22 mouse cellular contexts compared by ENCODE assay signal in the genomic region with DNA sequence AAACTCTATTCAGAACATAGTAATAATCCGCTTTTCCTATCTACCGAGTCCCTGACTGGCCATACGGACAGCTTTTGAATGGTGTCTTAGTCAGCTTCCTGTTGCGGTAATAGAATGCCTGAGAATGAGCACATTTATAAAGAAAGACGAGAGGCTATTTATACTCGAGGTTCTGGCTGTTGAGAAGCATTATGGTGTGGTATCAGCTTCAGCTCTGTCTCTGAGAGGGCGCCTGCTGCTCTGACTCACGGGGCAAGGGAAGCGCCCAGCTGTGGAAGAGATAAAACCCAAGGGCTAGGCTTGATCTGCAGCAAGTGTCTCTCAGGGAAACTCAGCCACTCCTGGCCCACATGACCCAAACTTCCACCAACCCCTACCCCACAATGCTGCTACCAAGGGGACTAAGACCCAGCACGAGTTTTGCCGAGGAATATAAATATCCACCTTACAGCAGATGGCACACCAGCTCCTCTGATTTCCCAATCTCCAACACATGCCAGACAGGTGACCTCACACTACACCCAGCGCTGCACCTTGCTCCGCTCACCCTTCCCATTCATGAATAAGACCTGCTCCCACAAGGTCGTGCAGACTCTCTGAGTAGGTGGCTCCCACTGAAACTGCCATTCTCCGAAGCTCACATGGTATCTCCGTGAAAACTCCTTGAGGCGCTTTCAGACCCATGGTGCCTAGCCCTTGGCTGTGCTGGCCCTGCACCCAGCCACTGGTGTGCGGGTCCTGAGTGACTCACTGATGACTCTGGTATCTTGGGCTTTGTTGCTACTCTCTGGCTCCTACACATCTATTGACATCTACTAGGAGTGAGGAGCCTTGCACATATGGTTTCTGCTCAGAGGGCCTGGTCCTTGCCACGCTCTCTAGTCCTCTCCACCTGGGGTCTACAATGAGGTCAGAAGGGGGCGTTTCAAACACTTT. TPM values are rescaled to one million over a fixed set of nuclear protein-coding genes. Genes with fewer than 3 reads are reported as not detected.
DNase-seq lines count a peak whose midpoint lies in the region; ATAC-seq and TF ChIP-seq lines count a peak whose summit lies in the region.
"Had no signal": no experiment of that assay in that cellular context is flagged by ENCODE, and none has a peak within 500 bp of the region (broad histone marks: within the 10 kb centered on the region; RNA-seq: fewer than 3 reads in every experiment).

No protein-coding gene starts in this region.

- no peak overlapping the region for H3K27ac ChIP-seq in hindbrain, postnatal 0 days
- H3K27ac ChIP-seq in hindbrain, embryonic 10.5 days: no peak overlapping the region
- H3K27ac ChIP-seq in olfactory bulb, adult 2 months (ENCODE audit: insufficient read depth, low read depth, low read length): 0 out of 2 replicates have a peak overlapping the region, but pooled peaks have one; percentile 44
- no peak overlapping the region for H3K27ac ChIP-seq in cerebellum, adult 2 months (ENCODE audit: insufficient read depth, low read length)
- H3K27ac ChIP-seq: liver, embryonic 14.5 days had no signal

- H3K36me3 ChIP-seq in hindbrain, postnatal 0 days (ENCODE audit: insufficient read depth, low read length): no peaks in the 10 kb centered on the region
- no peaks in the 10 kb centered on the region for H3K36me3 ChIP-seq in hindbrain, embryonic 10.5 days

- H3K4me1 ChIP-seq in hindbrain, postnatal 0 days (ENCODE audit: insufficient read depth, low read length): peaks cover 4% of the 10 kb centered on the region; the same call in 1 of the 2 replicates
- peaks cover 23% of the 10 kb centered on the region for H3K4me1 ChIP-seq in hindbrain, embryonic 10.5 days (replicated peaks)
- peaks cover 21% of the 10 kb centered on the region for H3K4me1 ChIP-seq in olfactory bulb, adult 2 months (ENCODE audit: control insufficient read depth, insufficient read depth, low read length)
- no peaks in the 10 kb centered on the region for H3K4me1 ChIP-seq in cerebellum, adult 2 months (ENCODE audit: control insufficient read depth, insufficient read depth, low read length)

- TF ChIP-seq POLR2A in olfactory bulb, adult 2 months (IDR thresholded peaks at IDR 0.05; ENCODE audit: insufficient read depth, low read depth, low read length): no peak
- TF ChIP-seq POLR2A in cerebellum, adult 2 months (IDR thresholded peaks at IDR 0.05; ENCODE audit: borderline replicate concordance, insufficient read depth, low read length): no peak

- H3K4me2 ChIP-seq in hindbrain, postnatal 0 days (ENCODE audit: low read depth, low read length): no peak overlapping the region

- DNase-seq in hindbrain, postnatal 0 days (ENCODE audit: low spot score): no peak
- no peak for DNase-seq in hindbrain, embryonic 10.5 days (ENCODE audit: low spot score)
- DNase-seq in 416B (ENCODE audit: low read depth) (peak; percentile 95), MEL-GATA-1-ER (ENCODE audit: extremely low read depth, low read depth) (peak; percentile 37)
- no peak for DNase-seq in adrenal gland, postnatal 25 days
- DNase-seq in cerebellum, adult 2 months: no peak
- DNase-seq: adrenal gland, postnatal 14 days; cerebellum, adult 11-12 months; cerebellum, postnatal 25 days; gastrocnemius, postnatal 25 days; kidney, adult 2 months; kidney, postnatal 10 days; layer of hippocampus, postnatal 36 days; right cerebral cortex, adult 18-20 months; thymus, postnatal 25 days had no signal

- no peak overlapping the region for H3K4me3 ChIP-seq in hindbrain, postnatal 0 days (ENCODE audit: low read length)
- no peak overlapping the region for H3K4me3 ChIP-seq in hindbrain, embryonic 10.5 days
- H3K4me3 ChIP-seq in olfactory bulb, adult 2 months (ENCODE audit: insufficient read depth, low read depth, low read length): no peak overlapping the region
- H3K4me3 ChIP-seq in cerebellum, adult 2 months (replicated peaks; ENCODE audit: insufficient read depth, low read depth, low read length): no peak overlapping the region

- no peaks in the 10 kb centered on the region for H3K27me3 ChIP-seq in hindbrain, postnatal 0 days (ENCODE audit: insufficient read depth, low read length)
- peaks cover 24% of the 10 kb centered on the region for H3K27me3 ChIP-seq in hindbrain, embryonic 10.5 days (ENCODE audit: insufficient read depth, poor library complexity, severe bottlenecking)
- no peaks in the 10 kb centered on the region; the same call in 1 of the 2 replicates for H3K27me3 ChIP-seq in cerebellum, adult 2 months (ENCODE audit: control insufficient read depth, insufficient read depth, low read length)

- ATAC-seq in hindbrain, postnatal 0 days: 0 out of 2 replicates have a peak, but pooled peaks have one; percentile 32
- ATAC-seq: activated CD4-positive, CD25-positive, alpha-beta regulatory T cell, adult 4 months had no signal

- TF ChIP-seq CTCF in hindbrain, postnatal 0 days (IDR thresholded peaks at IDR 0.05; ENCODE audit: low read depth): no peak
- TF ChIP-seq CTCF in olfactory bulb, adult 2 months (IDR thresholded peaks at IDR 0.05; ENCODE audit: insufficient read depth, low read depth, low read length): no peak
- no peak for TF ChIP-seq CTCF in cerebellum, adult 2 months (IDR thresholded peaks at IDR 0.05; ENCODE audit: borderline replicate concordance, insufficient read depth, low read depth, low read length)

- 82% methylated on average over 20 of the region's 20 CpGs for WGBS in hindbrain, postnatal 0 days
- 86% methylated on average over 20 of the region's 20 CpGs for WGBS in hindbrain, embryonic 10.5 days
- 49% methylated on average over 20 of the region's 20 CpGs for WGBS in olfactory bulb, adult 2 months
- 83% methylated on average over 20 of the region's 20 CpGs for WGBS in cerebellum, adult 2 months

- no peaks in the 10 kb centered on the region for H3K9me3 ChIP-seq in hindbrain, postnatal 0 days (ENCODE audit: low read length)
- H3K9me3 ChIP-seq in hindbrain, embryonic 10.5 days: no peaks in the 10 kb centered on the region

- H3K9ac ChIP-seq in hindbrain, postnatal 0 days (replicated peaks; ENCODE audit: low read length): no peak overlapping the region
- H3K9ac ChIP-seq: liver, embryonic 14.5 days had no signal

RNA-seq across cellular contexts. Expression of gene Wdr95, which starts 20.1 kb away (rescaled TPM):
- not detected in 2 replicates for total RNA-seq in hindbrain, postnatal 0 days (2014; rRNA removed)
- polyA plus RNA-seq in hindbrain, postnatal 0 days (2015; fragmentation: Nextera tagmentation; extraction: Ambion mirVana): 0.19 and 0.24 TPM in 2 replicates
- polyA plus RNA-seq in hindbrain, embryonic 10.5 days (2016; fragmentation: Nextera tagmentation; extraction: Ambion mirVana): 0.08 TPM in 1 of 2 replicates, not detected in the other
- not detected in 2 replicates for polyA plus RNA-seq in olfactory bulb, adult 2 months (2012; ENCODE audit: insufficient read depth, insufficient read length, low replicate concordance, missing spikeins)
- total RNA-seq in adrenal gland, postnatal 25 days (2021): not detected in 2 replicates
- 0.24 and 0.29 TPM in 2 replicates for polyA plus RNA-seq in cerebellum, adult 2 months (2012; rRNA removed)
- total RNA-seq: adrenal gland, postnatal 14 days; gastrocnemius, postnatal 25 days; heart, adult 8-10 months; hematopoietic stem cell, adult 5-6 weeks had no signal
- polyA plus RNA-seq: activated CD4-positive, CD25-positive, alpha-beta regulatory T cell, adult 4 months; liver, embryonic 14.5 days; neural tube, embryonic 11.5 days; small intestine, adult 2 months had no signal

Comparison
In these comparisons a context has a peak if more than half of its experiments do, and no peak if none do; other contexts are left out.
1. DNase-seq: peak in 416B (single experiment) and MEL-GATA-1-ER (single experiment); none in hindbrain, postnatal 0 days (single experiment), hindbrain, embryonic 10.5 days (single experiment), adrenal gland, postnatal 25 days (single experiment) and cerebellum, adult 2 months (0 of 2).